Mouse (Mus musculus) forebrain, embryonic 16.5 days (tissue): ENCODE measurements around the gene Zfr. TPM values are rescaled to one million over a fixed set of nuclear protein-coding genes. Genes with fewer than 3 reads are reported as not detected.

Source experiments
- ATAC-seq: fragments of 200-750 bp; cut with Nextera tagmentation; 2 replicates; pipeline ENCODE4 v1.8.0; 2017; ENCODE audit warnings: mild to moderate bottlenecking, moderate library complexity
- H3K27ac ChIP-seq: fragments of 300-500 bp; sonication (generic); 2 replicates; pipeline ENCODE4 v1.5.1; 2014; ENCODE audit warnings: low read length, control low read depth
- H3K27me3 ChIP-seq: fragments of 300-500 bp; sonication (generic); replicated peaks from 2 replicates; pipeline ENCODE4 v1.6.1; 2014; ENCODE audit warnings: low read length; ENCODE audit not compliant: control insufficient read depth, insufficient read depth
- H3K36me3 ChIP-seq: fragments of 300-500 bp; sonication (generic); 2 replicates; pipeline ENCODE4 v1.6.1; 2014; ENCODE audit not compliant: control insufficient read depth, insufficient read depth
- H3K4me1 ChIP-seq: fragments of 300-500 bp; sonication (generic); replicated peaks from 2 replicates; pipeline ENCODE4 v1.6.1; 2014; ENCODE audit warnings: low read length; ENCODE audit not compliant: control insufficient read depth, insufficient read depth
- H3K4me2 ChIP-seq: fragments of 300-500 bp; sonication (generic); 2 replicates; pipeline ENCODE4 v1.6.1; 2014; ENCODE audit warnings: mild to moderate bottlenecking, low read length, control low read depth
- H3K4me3 ChIP-seq: fragments of 300-500 bp; sonication (generic); replicated peaks from 2 replicates; pipeline ENCODE4 v1.5.1; 2014; ENCODE audit warnings: mild to moderate bottlenecking, low read length, control low read depth
- H3K9ac ChIP-seq: fragments of 300-500 bp; sonication (generic); replicated peaks from 2 replicates; pipeline ENCODE4 v1.6.1; 2014; ENCODE audit warnings: low read depth, low read length, control low read depth
- H3K9me3 ChIP-seq: fragments of 300-500 bp; sonication (generic); 2 replicates; pipeline ENCODE4 v1.6.1; 2016; ENCODE audit warnings: low read length; ENCODE audit not compliant: control insufficient read depth
- WGBS: fragments of 180-500 bp; shearing (Covaris S2); extraction: QIAGEN DNeasy Blood & Tissue Kit; methylation state at CpG from one replicate; pipeline ENCODE4 v1.1.7; 2014; 5-methylcytosine and 5-hydroxymethylcytosine counted together
- polyA plus RNA-seq: library from polyadenylated mRNA; unstranded; fragments of >200 nt; fragmentation: Nextera tagmentation; extraction: Ambion mirVana; gene quantifications from 2 replicates; pipeline ENCODE4 v1.2.1, GENCODE M21; 2015

Gene Zfr
- polyA plus RNA-seq, 1 experiment from 2014 or later, result 142 TPM

DNA sequence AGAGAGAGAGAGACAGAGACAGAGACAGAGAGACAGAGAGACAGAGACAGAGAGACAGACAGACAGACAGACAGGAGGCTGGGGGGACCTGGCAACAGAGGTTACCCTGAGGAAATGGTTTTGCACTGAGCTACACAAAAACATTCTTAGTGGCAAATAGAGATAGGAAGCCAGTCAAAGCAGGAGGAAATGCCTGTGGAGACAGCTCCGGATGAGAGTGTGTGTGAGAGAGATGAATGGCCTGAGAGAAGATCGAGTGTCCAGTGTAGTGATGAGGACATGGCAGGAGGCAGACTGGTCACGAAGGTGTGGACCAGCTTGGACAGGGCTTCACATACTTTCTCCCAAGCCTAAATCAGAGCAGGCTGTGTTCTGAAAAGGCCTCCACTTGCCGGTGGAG lies 107.4 kb downstream of the Zfr start:
- Histone ChIP-seq H3K9me3 (no peaks in the 10 kb centered on the region), H3K4me3 (no peak overlapping the region), H3K4me1 (peaks cover 13% of the 10 kb centered on the region), H3K27ac (no peak overlapping the region), H3K9ac (no peak overlapping the region), H3K36me3 (no peaks in the 10 kb centered on the region), H3K4me2 (no peak overlapping the region), H3K27me3 (no peaks in the 10 kb centered on the region)
- 73% methylated on average over 4 of the region's 4 CpGs for WGBS
- ATAC-seq, result no peak

GRCm38 (mm10) chr15:12226908-12227307 lies 109.3 kb downstream of the Zfr start:
- H3K9me3 ChIP-seq, result no peaks in the 10 kb centered on the region
- H3K4me3 ChIP-seq, result no peak overlapping the region
- H3K4me2 ChIP-seq, result no peak overlapping the region
- H3K36me3 ChIP-seq, result no peaks in the 10 kb centered on the region
- H3K27ac ChIP-seq, result no peak overlapping the region
- H3K9ac ChIP-seq, result no peak overlapping the region
- no peaks in the 10 kb centered on the region for H3K27me3 ChIP-seq
- peaks cover 15% of the 10 kb centered on the region for H3K4me1 ChIP-seq
- 94% methylated on average over 15 of the region's 15 CpGs for WGBS
- ATAC-seq, result no peak

DNA sequence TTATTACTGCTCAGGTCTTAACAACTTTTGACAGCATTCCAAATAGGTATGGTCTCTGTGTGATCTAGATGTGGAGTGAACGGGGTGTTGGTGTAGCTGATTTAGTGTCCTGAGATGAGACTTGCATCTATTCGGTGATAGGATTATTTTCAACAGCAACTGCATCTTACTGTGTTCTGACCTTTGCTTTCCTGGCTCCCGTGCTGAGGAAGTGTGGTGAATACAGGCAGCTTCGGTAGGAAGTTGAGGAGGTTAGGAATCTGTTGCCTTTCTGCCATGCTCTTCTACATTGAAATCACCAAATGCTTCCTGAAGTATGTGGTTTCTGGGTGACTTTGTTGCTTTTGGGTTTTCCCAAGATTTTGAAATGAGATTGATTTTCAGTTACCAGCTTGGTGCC lies 109.7 kb downstream of the Zfr start:
- Histone ChIP-seq H3K4me3 (no peak overlapping the region), H3K4me2 (no peak overlapping the region), H3K4me1 (peaks cover 10% of the 10 kb centered on the region), H3K27ac (no peak overlapping the region), H3K36me3 (no peaks in the 10 kb centered on the region), H3K9ac (no peak overlapping the region), H3K27me3 (no peaks in the 10 kb centered on the region), H3K9me3 (no peaks in the 10 kb centered on the region)
- no peak for ATAC-seq
- WGBS, result 93% methylated on average over 4 of the region's 4 CpGs

DNA sequence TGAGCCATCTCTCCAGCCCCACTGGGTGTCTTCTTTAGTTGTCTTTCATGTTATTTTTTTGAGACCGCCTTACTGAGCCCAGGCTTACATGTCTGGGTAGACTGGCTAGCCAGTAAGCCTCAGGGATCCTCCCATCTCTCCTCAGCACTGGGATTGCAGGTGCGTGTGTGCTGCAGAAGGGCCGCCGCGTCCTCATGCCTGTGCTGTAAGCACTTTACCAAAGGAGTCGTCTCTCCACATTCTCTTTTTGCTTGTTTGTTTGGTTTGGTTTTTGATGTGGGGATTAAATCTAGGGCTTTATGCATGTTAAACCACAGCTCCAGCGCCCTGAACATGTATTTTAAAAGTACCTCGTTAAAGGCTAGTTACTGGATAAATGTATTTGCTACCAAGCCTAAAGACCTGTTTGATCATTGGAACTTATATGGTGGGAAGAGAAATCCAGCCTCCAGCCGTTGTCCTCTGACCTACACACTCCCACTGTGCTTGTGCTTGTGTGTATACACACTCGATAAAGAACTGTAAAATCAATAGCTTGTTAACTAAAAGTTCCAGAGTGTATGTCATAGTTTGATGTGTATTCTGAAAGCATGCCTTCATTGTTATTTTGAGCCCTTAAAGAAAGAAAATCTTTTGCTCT lies 112.1 kb downstream of the Zfr start:
- H3K9ac ChIP-seq, result no peak overlapping the region
- H3K27ac ChIP-seq, result no peak overlapping the region
- WGBS, result 44% methylated on average over 10 of the region's 10 CpGs
- no peak for ATAC-seq
- no peaks in the 10 kb centered on the region for H3K9me3 ChIP-seq
- peaks cover 4% of the 10 kb centered on the region; the same call in 1 of the 2 replicates for H3K4me1 ChIP-seq
- H3K4me2 ChIP-seq, result no peak overlapping the region
- no peaks in the 10 kb centered on the region for H3K36me3 ChIP-seq
- H3K27me3 ChIP-seq, result no peaks in the 10 kb centered on the region
- H3K4me3 ChIP-seq, result no peak overlapping the region

DNA sequence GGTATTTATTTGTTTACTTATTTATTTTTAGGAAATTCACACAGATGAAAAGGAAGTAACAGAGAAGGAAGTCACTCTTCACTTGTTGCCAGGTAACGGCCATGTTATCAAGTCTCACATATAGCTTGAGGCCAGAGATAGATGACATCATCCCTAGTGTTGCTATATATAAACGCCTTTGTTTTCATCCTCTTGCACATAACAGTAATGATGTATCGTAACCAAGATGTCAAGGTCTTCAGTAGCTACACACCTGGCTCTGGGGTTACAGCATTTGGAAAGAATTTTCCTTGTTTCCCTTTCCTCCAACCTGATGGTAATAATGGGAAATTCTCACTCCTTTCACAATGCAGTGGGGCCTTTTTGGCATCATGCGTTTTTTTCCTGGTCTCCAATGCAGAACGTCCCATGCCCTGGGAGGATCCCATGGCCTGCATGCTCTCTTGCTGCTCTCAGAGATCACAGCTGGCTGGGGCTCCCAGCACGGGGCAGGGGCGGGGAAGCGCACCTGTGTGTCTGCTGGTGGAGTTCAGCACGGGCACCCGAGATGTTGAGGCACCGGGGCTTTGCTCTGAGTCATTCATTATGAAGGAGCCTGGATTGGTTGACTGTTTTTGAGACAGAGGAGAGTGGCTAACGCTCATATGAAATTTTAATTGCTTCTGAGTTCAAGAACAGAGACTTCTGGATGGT lies 112.8 kb downstream of the Zfr start:
- ATAC-seq, result peak; percentile 39
- Histone ChIP-seq H3K4me3 (no peak overlapping the region), H3K27me3 (no peaks in the 10 kb centered on the region), H3K9me3 (no peaks in the 10 kb centered on the region), H3K9ac (no peak overlapping the region), H3K4me2 (no peak overlapping the region), H3K27ac (no peak overlapping the region), H3K4me1 (peaks cover 4% of the 10 kb centered on the region; the same call in 1 of the 2 replicates), H3K36me3 (no peaks in the 10 kb centered on the region)
- WGBS, result 52% methylated on average over 12 of the region's 12 CpGs

GRCm38 (mm10) chr15:12231462-12231861 lies 113.8 kb downstream of the Zfr start:
- Histone ChIP-seq H3K9ac (no peak overlapping the region), H3K27me3 (no peaks in the 10 kb centered on the region), H3K9me3 (no peaks in the 10 kb centered on the region), H3K27ac (no peak overlapping the region), H3K4me2 (no peak overlapping the region), H3K4me1 (peaks cover 4% of the 10 kb centered on the region; the same call in 1 of the 2 replicates), H3K36me3 (peaks cover 3% of the 10 kb centered on the region; the same call in 1 of the 2 replicates), H3K4me3 (no peak overlapping the region)
- WGBS, result 84% methylated on average over 6 of the region's 6 CpGs
- ATAC-seq, result no peak

- Histone ChIP-seq H3K9ac (no peak overlapping the region), H3K27me3 (no peaks in the 10 kb centered on the region), H3K4me1 (peaks cover 4% of the 10 kb centered on the region; the same call in 1 of the 2 replicates), H3K4me3 (no peak overlapping the region), H3K4me2 (no peak overlapping the region), H3K36me3 (peaks cover 3% of the 10 kb centered on the region; the same call in 1 of the 2 replicates), H3K9me3 (no peaks in the 10 kb centered on the region), H3K27ac (no peak overlapping the region)
- 90% methylated on average over 11 of the region's 11 CpGs for WGBS
- no peak for ATAC-seq
Measured at GRCm38 (mm10) chr15:12232429-12232828, 114.8 kb downstream of the Zfr start.

GRCm38 (mm10) chr15:12233021-12233420 lies 115.4 kb downstream of the Zfr start:
- Histone ChIP-seq H3K4me1 (peaks cover 4% of the 10 kb centered on the region; the same call in 1 of the 2 replicates), H3K9me3 (no peaks in the 10 kb centered on the region), H3K4me3 (no peak overlapping the region), H3K27me3 (no peaks in the 10 kb centered on the region), H3K4me2 (no peak overlapping the region), H3K9ac (no peak overlapping the region), H3K27ac (no peak overlapping the region), H3K36me3 (peaks cover 3% of the 10 kb centered on the region; the same call in 1 of the 2 replicates)
- WGBS, result 95% methylated on average over 4 of the region's 4 CpGs
- no peak for ATAC-seq
